Mouse (Mus musculus): ENCODE results near the gene Pex7.

DNA sequence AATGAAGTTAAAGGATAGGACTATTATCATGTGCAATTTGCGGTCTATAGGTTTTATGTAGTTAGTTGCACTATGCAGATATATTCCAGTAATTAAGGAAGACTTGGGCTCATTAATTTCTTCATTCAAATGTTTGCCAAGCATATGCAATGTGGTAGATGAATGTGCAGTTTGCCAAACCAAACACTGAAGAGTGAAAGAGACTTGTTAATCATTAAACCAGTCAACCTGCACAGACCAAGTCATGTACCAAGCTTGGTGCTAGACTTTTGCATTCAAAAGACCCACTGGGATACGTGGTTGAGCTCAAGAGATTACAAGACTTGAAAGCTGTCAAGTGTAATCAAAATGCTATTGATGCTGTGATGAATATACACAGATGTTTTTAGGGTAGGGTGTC is 587 bp upstream of the Pex7 start:
- TF ChIP-seq POLR2A (IDR thresholded peaks at IDR 0.05; ENCODE audit: insufficient read depth, low read length) (no peak), CTCF (IDR thresholded peaks at IDR 0.05; ENCODE audit: low read depth, low read length) (no peak)

All from ES-Bruce4 (cell line).